Mouse (Mus musculus) kidney, adult 2 months (tissue): ENCODE measurements at regions not wholly inside any gene's neighbourhood (a gene's known extent, or its start where the extent isn't known, plus 50 kb on each side); places are given as distances from the start of the nearest gene placed in this dataset.

Experiments used
- DNase-seq: peaks from one replicate; pipeline ENCODE4 v3.0.0; 2021
- H3K27ac ChIP-seq: fragments of 200-500 bp; 2 replicates; pipeline ENCODE4 v1.5.1; 2012; ENCODE audit warnings: low read depth, low read length, control low read depth, inconsistent platforms; ENCODE audit not compliant: insufficient read depth
- H3K27me3 ChIP-seq: fragments of 200-500 bp; replicated peaks from 2 replicates; pipeline ENCODE4 v1.6.1; 2012; ENCODE audit warnings: mild to moderate bottlenecking, moderate library complexity, low read length, inconsistent platforms; ENCODE audit not compliant: control insufficient read depth, insufficient read depth
- H3K36me3 ChIP-seq: fragments of 200-500 bp; 2 replicates; pipeline ENCODE4 v1.6.1; 2012; ENCODE audit warnings: mild to moderate bottlenecking, moderate library complexity, low read length, inconsistent platforms; ENCODE audit not compliant: control insufficient read depth, insufficient read depth
- H3K4me1 ChIP-seq: fragments of 200-500 bp; 2 replicates; pipeline ENCODE4 v1.6.1; 2011; ENCODE audit warnings: low read length; ENCODE audit not compliant: control insufficient read depth, insufficient read depth
- H3K4me3 ChIP-seq: fragments of 200-500 bp; 2 replicates; pipeline ENCODE4 v1.5.1; 2011; ENCODE audit warnings: mild to moderate bottlenecking, low read depth, low read length, control low read depth; ENCODE audit not compliant: insufficient read depth
- CTCF ChIP-seq: fragments of 200-500 bp; conservative IDR thresholded peaks from 2 replicates; pipeline ENCODE4 v1.5.1; 2011; ENCODE audit warnings: low read depth, mild to moderate bottlenecking, control low read depth, low read length, moderate library complexity, mixed read lengths; ENCODE audit not compliant: insufficient read depth, insufficient read length
- POLR2A ChIP-seq: fragments of 200-500 bp; IDR thresholded peaks from one replicate; pipeline ENCODE4 v1.6.1; 2011; ENCODE audit warnings: low read depth, low read length, control low read depth
- WGBS: fragments of 180-500 bp; shearing (Covaris S2); methylation state at CpG from one replicate; pipeline ENCODE4 v1.1.7; 2018; 5-methylcytosine and 5-hydroxymethylcytosine counted together

DNA sequence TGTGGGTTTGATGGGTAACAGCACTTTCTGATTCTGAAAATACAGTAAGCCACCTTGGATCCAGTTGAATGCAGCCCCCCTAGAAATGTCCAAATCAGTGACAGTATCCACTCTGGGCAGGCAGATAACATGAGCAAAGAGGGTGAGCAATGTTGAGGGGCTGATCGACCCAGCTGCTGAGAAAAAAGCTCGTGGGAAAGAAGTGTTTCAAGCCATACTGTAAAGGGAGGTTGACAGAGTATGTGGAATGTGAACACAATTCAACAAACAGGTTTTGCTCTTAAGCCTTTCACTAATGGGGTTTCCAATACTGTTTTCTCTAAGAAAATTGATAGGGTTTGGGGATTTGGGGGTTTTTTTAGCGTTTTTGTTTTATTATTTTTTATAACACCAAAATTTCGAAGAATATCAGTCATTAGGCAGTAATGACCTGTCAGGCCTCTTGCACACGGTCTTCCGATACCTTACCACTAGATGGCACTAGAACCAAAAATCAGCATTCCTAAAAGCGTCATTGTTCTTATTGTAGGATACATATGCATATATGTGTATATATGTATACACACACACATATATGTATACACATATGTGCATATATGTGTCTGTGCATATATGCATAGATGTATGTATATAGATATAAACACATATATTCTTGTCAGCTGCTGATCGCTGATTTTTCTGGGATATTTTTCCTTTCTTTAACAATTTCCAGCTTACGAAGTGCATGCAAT, 237.5 kb upstream of the Gpc5 start:
- H3K27ac ChIP-seq = no peak overlapping the region
- peak; percentile 29 for DNase-seq
- no peaks in the 10 kb centered on the region for H3K27me3 ChIP-seq
- no peaks in the 10 kb centered on the region for H3K36me3 ChIP-seq
- WGBS = 18% methylated on average over 9 of the region's 9 CpGs
- H3K4me3 ChIP-seq = no peak overlapping the region
- H3K4me1 ChIP-seq = peaks cover 3% of the 10 kb centered on the region; the same call in 1 of the 2 replicates
- TF ChIP-seq POLR2A (no peak), CTCF (no peak)

DNA sequence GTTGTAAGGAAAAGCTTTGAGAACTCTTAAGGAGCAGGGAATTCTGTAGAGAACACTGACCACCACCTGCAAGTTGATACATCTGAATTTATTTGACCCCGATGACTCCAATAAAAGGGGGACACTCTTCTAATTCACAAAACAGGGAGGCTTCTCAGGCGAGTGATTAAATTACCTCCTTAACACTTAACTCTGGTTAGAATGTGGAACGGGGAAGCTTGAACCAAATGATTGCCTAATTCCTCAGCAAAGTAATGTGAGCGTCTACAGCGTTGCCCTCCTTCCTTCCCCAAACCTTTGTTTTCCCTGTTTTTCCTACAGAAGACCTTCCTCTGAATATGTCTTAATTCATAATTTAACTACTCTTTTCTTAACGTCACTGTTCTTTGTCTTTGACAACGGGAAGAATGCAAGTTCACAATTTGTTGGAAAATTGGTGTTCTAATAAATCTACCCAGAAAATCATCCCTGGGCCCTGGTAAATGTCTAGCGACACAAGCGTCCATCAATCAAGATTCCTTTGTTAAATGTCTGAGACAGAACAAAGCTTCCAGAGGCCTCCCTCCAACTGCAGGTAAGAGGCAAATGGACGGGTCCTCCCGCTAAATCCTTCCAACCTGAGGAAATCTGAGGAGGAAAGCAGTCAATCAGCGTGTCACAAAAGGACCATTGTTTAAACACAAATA, 236.8 kb upstream of the Gpc5 start:
- Histone ChIP-seq H3K4me3 (no peak overlapping the region), H3K27me3 (no peaks in the 10 kb centered on the region), H3K4me1 (peaks cover 3% of the 10 kb centered on the region; the same call in 1 of the 2 replicates), H3K27ac (no peak overlapping the region), H3K36me3 (no peaks in the 10 kb centered on the region)
- WGBS = 44% methylated on average over 12 of the region's 12 CpGs
- DNase-seq = no peak
- TF ChIP-seq POLR2A = no peak
- no peak for TF ChIP-seq CTCF

DNA sequence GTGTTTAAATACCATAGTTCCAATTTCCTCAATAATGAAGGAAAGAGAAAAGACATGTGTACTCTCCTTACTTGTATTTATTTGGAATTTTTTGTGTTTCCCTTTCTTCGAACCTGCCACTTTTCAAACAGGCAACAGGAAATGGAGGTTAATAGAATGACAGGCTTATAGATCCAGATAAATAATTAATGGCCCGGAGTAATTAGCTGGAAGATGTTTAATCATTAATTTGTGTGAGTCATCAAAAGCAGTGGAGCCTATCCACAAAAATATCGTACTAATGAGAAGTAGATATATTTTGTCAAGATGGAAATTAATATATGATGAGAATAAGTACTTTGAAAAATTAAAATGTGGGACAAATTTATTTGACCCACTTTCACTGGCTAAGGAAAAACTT, 236.3 kb upstream of the Gpc5 start:
- no peak overlapping the region for H3K4me3 ChIP-seq
- TF ChIP-seq POLR2A (no peak), CTCF (no peak)
- H3K27me3 ChIP-seq = no peaks in the 10 kb centered on the region
- H3K4me1 ChIP-seq = peaks cover 3% of the 10 kb centered on the region; the same call in 1 of the 2 replicates
- H3K27ac ChIP-seq = no peak overlapping the region
- peak; percentile 50 for DNase-seq
- 20% methylated on average over 3 of the region's 3 CpGs for WGBS
- H3K36me3 ChIP-seq = no peaks in the 10 kb centered on the region

DNA sequence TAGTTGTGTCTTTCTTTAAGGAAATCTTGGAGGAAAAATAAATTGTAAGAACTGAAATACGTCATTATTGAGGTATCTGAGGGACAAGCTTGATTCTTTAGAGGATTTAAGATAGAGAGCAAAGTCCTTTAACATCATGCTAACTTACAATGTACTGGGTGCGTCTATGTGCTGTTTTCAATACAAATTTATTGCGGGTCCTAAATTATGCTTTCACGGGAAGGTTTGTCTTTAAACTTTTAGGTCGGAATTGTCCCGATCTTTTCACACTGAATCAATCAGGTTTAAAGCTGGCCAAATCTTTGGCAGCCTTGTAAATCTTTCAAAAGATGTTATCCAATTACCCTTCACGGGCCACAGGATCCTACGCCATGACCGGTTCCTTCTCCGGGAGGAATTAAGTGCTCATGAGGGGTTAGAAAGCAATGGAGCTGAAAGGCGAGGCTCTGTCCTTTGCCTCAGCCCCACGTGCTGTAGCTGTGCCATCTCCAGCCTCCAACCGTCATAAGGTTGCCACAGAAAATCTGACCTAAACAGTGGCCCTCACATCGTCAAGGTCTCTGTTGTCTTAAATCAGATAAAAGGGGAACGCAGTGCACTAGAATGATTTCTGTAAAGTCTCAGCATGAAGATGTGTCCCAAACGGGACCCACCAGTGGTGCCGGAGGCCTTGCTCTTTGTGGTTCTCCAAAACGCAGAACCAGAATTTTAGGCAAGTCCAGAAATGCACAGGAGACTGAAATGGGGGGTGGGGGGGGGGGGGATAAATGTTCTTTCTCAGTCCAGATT, 235.6 kb upstream of the Gpc5 start:
- no peaks in the 10 kb centered on the region for H3K27me3 ChIP-seq
- peak; percentile 32 for DNase-seq
- TF ChIP-seq CTCF (no peak), POLR2A (no peak)
- H3K4me3 ChIP-seq = no peak overlapping the region
- H3K27ac ChIP-seq = no peak overlapping the region
- H3K36me3 ChIP-seq = no peaks in the 10 kb centered on the region
- WGBS = 42% methylated on average over 18 of the region's 18 CpGs
- H3K4me1 ChIP-seq = peaks cover 3% of the 10 kb centered on the region; the same call in 1 of the 2 replicates

DNA sequence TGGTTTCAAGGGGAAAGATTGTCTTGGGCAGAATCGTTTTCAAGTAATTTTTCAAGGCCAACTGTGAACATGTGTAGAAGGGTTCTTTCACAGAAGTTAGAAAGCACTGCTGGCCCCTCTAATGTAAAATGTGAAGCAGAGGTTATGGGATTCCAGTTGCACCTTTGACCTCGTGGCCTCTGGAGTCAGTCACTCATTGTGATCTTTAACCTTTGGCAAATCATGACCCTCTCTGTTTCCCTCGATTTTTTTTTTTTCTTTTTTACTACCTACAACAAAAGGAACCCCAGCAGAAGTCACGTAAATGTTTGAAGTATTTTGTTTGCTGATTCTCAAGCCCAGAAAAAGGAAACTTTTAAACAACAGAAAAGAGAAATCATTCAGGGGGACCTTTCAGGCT, 234.8 kb upstream of the Gpc5 start:
- 27% methylated on average over 4 of the region's 4 CpGs for WGBS
- peak; percentile 4 for DNase-seq
- Histone ChIP-seq H3K4me1 (peaks cover 3% of the 10 kb centered on the region; the same call in 1 of the 2 replicates), H3K27me3 (no peaks in the 10 kb centered on the region), H3K4me3 (no peak overlapping the region), H3K27ac (no peak overlapping the region), H3K36me3 (no peaks in the 10 kb centered on the region)
- no peak for TF ChIP-seq CTCF
- TF ChIP-seq POLR2A = no peak

DNA sequence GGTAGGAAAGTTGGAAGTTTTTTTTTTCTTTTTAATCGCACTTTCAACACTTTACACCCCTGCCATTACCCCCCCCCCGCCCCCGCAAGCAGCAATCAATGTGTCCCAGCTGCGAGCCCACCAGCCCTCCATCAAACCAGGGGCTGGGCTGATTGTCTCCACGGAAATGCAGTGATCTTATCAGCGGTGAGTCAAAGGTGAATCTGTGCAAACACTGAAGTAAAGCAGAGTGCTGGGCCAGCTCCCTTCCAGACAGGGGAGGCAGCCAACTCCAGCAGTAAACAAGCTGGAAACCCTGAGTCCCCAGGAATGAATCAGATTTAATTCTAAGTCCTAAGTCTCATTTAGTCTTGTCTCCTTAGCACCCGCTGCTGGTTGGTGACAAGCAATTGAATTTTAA, 234.3 kb upstream of the Gpc5 start:
- no peaks in the 10 kb centered on the region for H3K36me3 ChIP-seq
- TF ChIP-seq POLR2A = no peak
- TF ChIP-seq CTCF = no peak
- peaks cover 3% of the 10 kb centered on the region; the same call in 1 of the 2 replicates for H3K4me1 ChIP-seq
- H3K4me3 ChIP-seq = no peak overlapping the region
- H3K27ac ChIP-seq = no peak overlapping the region
- H3K27me3 ChIP-seq = no peaks in the 10 kb centered on the region
- DNase-seq = no peak
- 27% methylated on average over 7 of the region's 7 CpGs for WGBS

DNA sequence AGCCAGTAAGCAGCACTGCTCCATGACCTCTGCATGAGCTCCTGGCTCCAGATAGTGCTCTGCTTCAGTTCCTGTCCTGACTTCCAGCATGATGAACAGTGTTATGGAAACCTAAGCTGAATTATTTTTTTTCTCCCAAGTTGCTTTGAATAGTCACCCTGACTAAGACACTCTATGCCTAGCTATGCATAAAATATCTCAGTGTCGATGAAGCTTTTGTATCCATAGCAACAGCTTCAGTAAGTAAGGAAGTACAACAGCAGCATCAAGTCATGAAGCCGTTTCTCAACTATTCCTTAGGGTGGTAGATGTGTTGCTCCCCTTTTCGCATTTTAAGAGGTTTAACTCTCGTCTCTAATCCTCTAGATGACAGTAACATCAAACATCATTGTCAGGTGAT, 228.4 kb upstream of the Gpc5 start:
- no peak for TF ChIP-seq CTCF
- TF ChIP-seq POLR2A = no peak
- H3K4me1 ChIP-seq = no peaks in the 10 kb centered on the region
- 82% methylated on average over 4 of the region's 4 CpGs for WGBS

More for the DNA sequence above, 228.4 kb upstream of the Gpc5 start:
- Histone ChIP-seq H3K36me3 (no peaks in the 10 kb centered on the region), H3K27me3 (no peaks in the 10 kb centered on the region; the same call in 1 of the 2 replicates), H3K4me3 (no peak overlapping the region), H3K27ac (no peak overlapping the region)
- DNase-seq = no peak
